Mouse (Mus musculus) layer of hippocampus, adult 9-10 months (tissue): ENCODE measurements around the gene Pi4ka.

ENCODE experiments used
- DNase-seq: peaks from one replicate; pipeline ENCODE4 v3.0.0; 2022; ENCODE audit warnings: low spot score

Pi4ka gene

DNA sequence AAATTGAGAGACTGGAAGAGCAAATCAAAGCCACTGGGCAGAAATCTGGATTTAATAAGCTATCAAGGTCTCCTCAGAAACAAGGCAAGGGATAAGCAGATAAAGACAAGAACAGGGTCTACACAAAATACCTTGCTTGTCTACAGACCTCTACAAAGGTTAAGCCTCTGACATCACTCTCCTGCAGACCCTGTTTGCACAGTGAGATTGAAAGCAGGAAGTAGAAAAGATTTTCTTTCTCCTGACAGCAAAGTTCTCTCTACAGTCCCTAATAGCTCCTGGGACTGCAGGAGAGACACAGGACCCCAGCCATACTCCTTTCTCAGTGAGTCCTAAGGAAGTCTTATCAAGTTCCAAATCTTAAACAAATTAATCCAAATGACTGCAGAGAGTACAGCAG lies 71.5 kb downstream of the Pi4ka start:
- DNase-seq, result no peak

GRCm38 (mm10) chr16:17331855-17332254 lies 74.3 kb downstream of the Pi4ka start:
- no peak for DNase-seq

DNA sequence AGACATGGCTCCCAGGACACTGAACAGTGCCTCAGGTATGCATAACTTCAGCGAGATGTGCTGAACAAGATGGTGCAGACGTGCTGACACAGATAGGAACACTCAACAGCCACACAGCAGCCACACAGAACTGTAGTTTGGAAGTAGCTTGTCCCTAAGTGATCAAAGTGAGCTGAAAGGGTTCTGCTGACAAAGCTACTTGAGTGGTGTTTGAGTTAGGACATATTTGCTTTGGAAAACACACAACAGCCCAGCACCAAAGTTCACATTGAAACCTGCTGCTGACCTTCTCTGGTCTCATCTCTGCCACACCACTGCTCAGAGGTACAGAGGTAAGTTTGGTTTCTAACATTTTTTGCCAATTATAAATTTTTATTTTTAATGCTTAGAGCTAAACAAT lies 75.0 kb downstream of the Pi4ka start, which contains the start of gene Serpind1:
TSS of gene Serpind1 (plus strand) at position 256 of the 400 bp plus-strand sequence.
- no peak for DNase-seq

GRCm38 (mm10) chr16:17329848-17330570 lies 76.1 kb downstream of the Pi4ka start:
- no peak for DNase-seq

GRCm38 (mm10) chr16:17326064-17326463 lies 80.0 kb downstream of the Pi4ka start:
- DNase-seq, result no peak

GRCm38 (mm10) chr16:17324745-17325144 lies 81.4 kb downstream of the Pi4ka start:
- DNase-seq, result no peak

GRCm38 (mm10) chr16:17321481-17321880 lies 84.6 kb downstream of the Pi4ka start:
- no peak for DNase-seq

GRCm38 (mm10) chr16:17316554-17316953 lies 89.6 kb downstream of the Pi4ka start:
- DNase-seq, result no peak

- DNase-seq, result no peak
Observed at GRCm38 (mm10) chr16:17312531-17312930, 93.6 kb downstream of the Pi4ka start.

- no peak for DNase-seq
Observed at GRCm38 (mm10) chr16:17309036-17309435, 97.1 kb downstream of the Pi4ka start.

DNA sequence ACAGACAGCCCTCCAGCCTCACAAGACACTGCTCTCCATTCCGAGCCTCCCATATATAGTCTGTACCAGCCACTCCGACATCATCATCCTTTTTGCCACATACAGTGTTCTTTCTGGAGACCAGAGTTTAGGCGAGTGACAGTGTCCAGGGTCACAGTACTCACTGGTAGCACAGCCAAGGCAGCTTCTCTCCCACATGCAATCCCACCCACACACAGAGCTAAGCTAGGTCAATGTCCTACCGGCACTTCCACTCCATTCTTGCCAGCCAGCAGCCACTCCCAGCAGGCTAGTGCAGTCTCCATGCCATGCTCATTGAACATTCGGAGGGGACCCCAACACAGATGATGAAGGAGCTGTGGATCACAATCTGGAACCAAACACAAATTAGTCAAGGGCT lies 98.7 kb downstream of the Pi4ka start:
- DNase-seq, result no peak

- DNase-seq, result no peak
Observed at GRCm38 (mm10) chr16:17303521-17304245, 102.4 kb downstream of the Pi4ka start.

DNA sequence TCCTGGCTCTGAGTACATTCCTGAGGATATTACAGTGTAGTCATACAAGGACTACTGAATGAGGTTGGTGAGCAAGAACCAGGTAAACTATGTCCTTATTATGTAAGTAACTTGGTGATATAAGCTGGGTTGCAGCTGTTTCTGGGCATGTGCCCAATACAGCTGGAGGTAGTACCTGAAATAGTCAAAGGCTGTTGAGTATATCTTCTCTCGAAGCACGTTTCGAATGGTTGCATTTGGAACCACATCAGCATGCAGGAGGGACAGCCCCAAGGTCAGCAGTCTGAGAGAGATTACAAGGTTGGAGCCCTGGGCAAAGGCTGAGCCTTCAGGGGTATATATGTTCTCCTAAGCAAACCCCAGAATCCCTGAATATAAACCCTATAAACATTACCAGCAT lies 105.3 kb downstream of the Pi4ka start:
- no peak for DNase-seq

DNA sequence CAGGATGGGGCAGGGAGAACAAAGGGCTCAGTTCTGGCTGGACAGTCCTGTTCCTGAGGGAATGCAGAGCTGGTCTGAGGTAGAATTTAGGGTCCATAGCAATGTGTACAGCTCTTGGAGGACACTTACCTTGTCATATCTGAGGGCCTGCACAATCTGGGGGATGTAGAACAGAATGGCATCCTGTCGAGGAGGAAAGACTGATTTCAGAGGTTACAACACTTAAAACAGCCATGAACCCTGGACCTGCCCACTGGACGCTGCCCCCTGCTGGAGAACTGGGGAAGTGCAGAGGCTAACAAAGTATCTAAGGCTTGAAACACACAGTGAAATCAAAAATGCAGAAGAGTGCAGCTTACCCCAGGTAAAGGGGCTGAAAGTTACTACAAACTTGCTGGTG lies 113.4 kb downstream of the Pi4ka start:
- DNase-seq, result no peak

DNA sequence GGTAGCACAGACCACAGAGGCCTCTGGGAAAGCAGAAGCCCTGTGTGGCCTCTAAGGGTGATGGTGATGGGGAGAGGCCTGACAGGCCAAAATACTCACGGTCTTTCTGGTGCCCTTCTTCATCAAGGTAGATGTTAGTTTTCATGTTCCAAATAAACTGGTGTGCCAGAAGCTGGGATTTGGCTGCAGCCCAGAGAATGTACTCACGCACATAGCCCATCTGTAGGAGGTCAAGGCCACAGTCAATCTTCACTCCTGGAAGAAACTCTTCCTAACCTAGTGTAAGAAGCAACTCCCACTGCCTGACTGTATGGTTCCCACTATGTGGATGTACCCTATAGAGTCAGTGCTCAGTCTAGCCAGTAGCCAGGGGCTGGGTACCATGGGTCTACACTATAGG lies 115.1 kb downstream of the Pi4ka start:
- DNase-seq, result no peak

GRCm38 (mm10) chr16:17287103-17287502 lies 119.0 kb downstream of the Pi4ka start:
- DNase-seq, result no peak

DNA sequence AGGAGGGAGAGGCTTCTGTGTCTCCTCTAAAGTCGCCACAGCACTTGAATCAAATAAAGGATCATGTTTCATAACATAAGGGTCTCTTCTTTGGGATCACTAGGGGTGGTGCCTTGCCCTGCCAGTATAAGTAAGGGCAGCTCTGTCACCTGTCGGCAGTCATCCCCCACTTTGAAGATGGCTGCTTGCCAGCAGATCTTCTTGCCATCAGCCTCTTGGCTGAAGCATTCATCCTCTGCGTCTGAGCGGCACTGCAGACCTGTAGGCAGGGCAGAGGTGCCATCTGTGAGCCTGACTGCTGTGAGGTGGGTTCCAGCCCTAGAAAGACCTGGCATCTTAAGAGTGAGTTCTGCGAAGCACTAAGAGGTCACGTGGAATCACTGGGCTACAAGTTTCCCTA lies 123.0 kb downstream of the Pi4ka start:
- DNase-seq, result no peak

DNA sequence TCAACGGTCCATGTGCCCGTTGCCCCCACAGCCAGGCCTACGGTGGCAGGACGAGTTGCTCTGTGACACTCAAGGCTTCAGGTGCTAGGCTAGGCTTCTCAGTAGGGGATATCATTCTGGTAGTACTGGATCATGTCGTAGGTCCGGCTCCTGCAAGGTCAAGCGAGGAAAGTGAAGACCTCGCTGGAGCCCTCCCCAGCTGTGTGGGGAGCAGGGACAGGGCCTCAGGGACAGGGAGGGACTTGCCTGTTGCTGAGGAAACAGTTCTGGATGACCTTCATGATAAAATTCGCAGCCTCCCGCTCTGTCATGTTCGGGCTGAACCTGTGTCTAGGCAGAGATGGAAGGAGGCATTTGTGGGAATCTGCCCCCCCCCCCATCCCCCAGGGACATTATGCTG lies 125.6 kb downstream of the Pi4ka start:
- DNase-seq, result no peak

DNA sequence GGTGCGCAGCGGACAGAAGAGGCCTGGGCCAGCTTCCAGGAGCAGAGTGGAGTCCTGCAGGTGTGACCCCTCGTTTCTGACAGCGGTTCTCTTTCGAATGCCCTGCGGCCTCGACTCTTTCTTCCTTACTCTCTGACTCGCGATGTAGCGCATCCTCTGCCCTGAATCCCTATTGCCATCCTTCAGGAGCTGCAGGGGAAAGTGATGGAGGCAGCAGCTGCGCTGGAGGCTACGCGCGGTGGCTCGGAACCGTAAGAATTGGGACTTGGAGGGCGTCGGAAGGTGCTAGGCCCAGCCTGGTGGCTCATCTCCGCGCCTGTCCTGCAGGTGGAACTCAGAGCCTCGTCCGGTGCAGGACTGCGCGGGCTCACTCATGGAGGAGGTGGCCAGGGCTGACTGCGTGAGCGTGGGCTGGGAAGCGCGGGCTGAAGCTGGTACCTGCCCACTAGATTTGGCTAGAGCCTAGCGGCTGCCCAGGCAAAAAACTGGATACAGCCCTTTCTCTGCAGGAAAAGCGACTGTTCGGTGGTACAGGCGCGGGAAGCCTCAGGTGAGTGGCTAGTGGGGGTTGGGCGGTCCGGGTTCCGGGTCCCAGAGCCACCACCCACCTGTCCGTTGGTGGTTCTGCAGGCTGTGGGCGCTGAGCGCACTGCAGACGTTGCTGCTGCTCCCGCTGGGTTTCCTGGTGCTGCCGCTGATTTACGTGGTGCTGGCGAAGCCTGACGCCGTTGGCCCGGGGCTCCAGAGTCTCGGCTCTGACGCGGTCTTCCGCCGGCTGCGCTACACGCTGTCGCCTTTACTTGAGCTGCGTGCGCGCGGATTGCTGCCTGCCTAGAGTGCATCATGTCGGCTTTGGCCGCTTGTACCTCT lies 128.5 kb downstream of the Pi4ka start:
- peak; percentile 31 for DNase-seq

GRCm38 (mm10) chr16:17276164-17277151 lies 129.7 kb downstream of the Pi4ka start:
- DNase-seq, result peak; percentile 88

GRCm38 (mm10) chr16:17275721-17276120 lies 130.4 kb downstream of the Pi4ka start, which contains the start of gene Tmem191c:
TSS of gene Tmem191c (plus strand) at chr16:17276077.
- DNase-seq, result no peak
